Mouse (Mus musculus): Measurements from ENCODE around the gene Sgms1.

Sgms1 gene

GRCm38 (mm10) chr19:32269141-32269843, 120.2 kb downstream of the Sgms1 start:
- DNase-seq (ENCODE audit: low spot score in 2 of 2): no peak

- DNase-seq (ENCODE audit: low spot score in 2 of 2): no peak
Measured at GRCm38 (mm10) chr19:32268562-32268961, 121.0 kb downstream of the Sgms1 start.

- peak in 1 of 2 experiments; percentile 21 for DNase-seq (ENCODE audit: low spot score in 2 of 2)
Measured at GRCm38 (mm10) chr19:32266385-32267252, 122.9 kb downstream of the Sgms1 start.

- DNase-seq (ENCODE audit: low spot score in 2 of 2): no peak
Measured at GRCm38 (mm10) chr19:32263753-32264152, 125.8 kb downstream of the Sgms1 start.

GRCm38 (mm10) chr19:32262805-32263572, 126.5 kb downstream of the Sgms1 start:
- no peak for DNase-seq (ENCODE audit: low spot score in 2 of 2)

- no peak for DNase-seq (ENCODE audit: low spot score in 2 of 2)
Measured at GRCm38 (mm10) chr19:32260869-32261688, 128.4 kb downstream of the Sgms1 start.

GRCm38 (mm10) chr19:32259830-32260229, 129.7 kb downstream of the Sgms1 start:
- no peak for DNase-seq (ENCODE audit: low spot score in 2 of 2)

GRCm38 (mm10) chr19:32259048-32259447, 130.5 kb downstream of the Sgms1 start:
- DNase-seq (ENCODE audit: low spot score in 2 of 2): no peak

- DNase-seq (ENCODE audit: low spot score in 2 of 2): no peak
Measured at GRCm38 (mm10) chr19:32258146-32258545, 131.4 kb downstream of the Sgms1 start.

- no peak for DNase-seq (ENCODE audit: low spot score in 2 of 2)
Measured at GRCm38 (mm10) chr19:32257616-32258015, 131.9 kb downstream of the Sgms1 start.

GRCm38 (mm10) chr19:32256706-32257415, 132.7 kb downstream of the Sgms1 start:
- DNase-seq (ENCODE audit: low spot score in 2 of 2): no peak

GRCm38 (mm10) chr19:32255429-32256185, 133.9 kb downstream of the Sgms1 start:
- DNase-seq (ENCODE audit: low spot score in 2 of 2): no peak

GRCm38 (mm10) chr19:32254739-32255344, 134.7 kb downstream of the Sgms1 start:
- no peak for DNase-seq (ENCODE audit: low spot score in 2 of 2)

GRCm38 (mm10) chr19:32254204-32254603, 135.3 kb downstream of the Sgms1 start:
- no peak for DNase-seq (ENCODE audit: low spot score in 2 of 2)

- DNase-seq (ENCODE audit: low spot score in 2 of 2): no peak
Measured at GRCm38 (mm10) chr19:32252987-32253386, 136.5 kb downstream of the Sgms1 start.

GRCm38 (mm10) chr19:32252451-32252850, 137.1 kb downstream of the Sgms1 start:
- DNase-seq (ENCODE audit: low spot score in 2 of 2): no peak

- DNase-seq (ENCODE audit: low spot score in 2 of 2): no peak
Measured at GRCm38 (mm10) chr19:32249181-32250130, 140.1 kb downstream of the Sgms1 start.

GRCm38 (mm10) chr19:32244881-32245280, 144.6 kb downstream of the Sgms1 start:
- no peak for DNase-seq (ENCODE audit: low spot score in 2 of 2)
